Mouse (Mus musculus) liver, postnatal 0 days (tissue): ENCODE results near the gene Tbc1d22a. TPM values are rescaled to one million over a fixed set of nuclear protein-coding genes. Genes with fewer than 3 reads are reported as not detected.

ENCODE experiments used
- ATAC-seq: fragments of 200-750 bp; cut with Nextera tagmentation; 2 replicates; pipeline ENCODE4 v1.8.0; 2017; ENCODE audit warnings: mild to moderate bottlenecking, moderate library complexity
- DNase-seq: peaks from one replicate; pipeline ENCODE4 v3.0.0-alpha.2; 2016
- H3K27ac ChIP-seq: fragments of 300-500 bp; sonication (generic); 2 replicates; pipeline ENCODE4 v1.5.1; 2014; ENCODE audit warnings: antibody characterized with exemption, moderate library complexity, mild to moderate bottlenecking, low read depth
- H3K27me3 ChIP-seq: fragments of 300-500 bp; sonication (generic); 2 replicates; pipeline ENCODE4 v1.6.1; 2014; ENCODE audit warnings: low read length, control low read depth, mixed read lengths; ENCODE audit not compliant: insufficient read depth
- H3K36me3 ChIP-seq: fragments of 300-500 bp; sonication (generic); replicated peaks from 2 replicates; pipeline ENCODE4 v1.6.1; 2014; ENCODE audit warnings: mild to moderate bottlenecking, control low read depth, low read length, moderate library complexity, mixed read lengths; ENCODE audit not compliant: insufficient read depth
- H3K4me1 ChIP-seq: fragments of 300-500 bp; sonication (generic); 2 replicates; pipeline ENCODE4 v1.6.1; 2014; ENCODE audit warnings: antibody characterized with exemption, mild to moderate bottlenecking, control low read depth; ENCODE audit not compliant: insufficient read depth
- H3K4me2 ChIP-seq: fragments of 300-500 bp; sonication (generic); 2 replicates; pipeline ENCODE4 v1.6.1; 2014; ENCODE audit warnings: low read depth, mild to moderate bottlenecking, low read length, moderate library complexity, mixed read lengths
- H3K4me3 ChIP-seq: fragments of 300-500 bp; sonication (generic); 2 replicates; pipeline ENCODE4 v1.5.1; 2014; ENCODE audit warnings: low read depth, low read length
- H3K9ac ChIP-seq: fragments of 300-500 bp; sonication (generic); replicated peaks from 2 replicates; pipeline ENCODE4 v1.6.1; 2014; ENCODE audit warnings: mild to moderate bottlenecking, moderate library complexity
- H3K9me3 ChIP-seq: fragments of 300-500 bp; sonication (generic); 2 replicates; pipeline ENCODE4 v1.6.1; 2016; ENCODE audit warnings: mild to moderate bottlenecking, control low read depth, low read length, mixed read lengths
- CTCF ChIP-seq: sonication (generic); IDR thresholded peaks from 2 replicates; pipeline ENCODE4 v1.5.1; 2016; ENCODE audit warnings: antibody characterized with exemption, low read depth
- EP300 ChIP-seq: IDR thresholded peaks from 2 replicates; pipeline ENCODE4 v1.6.1; 2016; ENCODE audit warnings: antibody characterized with exemption, low read depth, mild to moderate bottlenecking
- WGBS: fragments of 180-500 bp; shearing (Covaris S2); extraction: QIAGEN DNeasy Blood & Tissue Kit; methylation state at CpG from one replicate; pipeline ENCODE4 v1.1.7; 2014; ENCODE audit not compliant: insufficient replicate concordance; 5-methylcytosine and 5-hydroxymethylcytosine counted together
- polyA plus RNA-seq: library from polyadenylated mRNA; unstranded; fragments of >200 nt; fragmentation: Nextera tagmentation; extraction: Ambion mirVana; gene quantifications from 2 replicates; pipeline ENCODE4 v1.2.1, GENCODE M21; 2015

Gene Tbc1d22a
- polyA plus RNA-seq, 1 experiment from 2014 or later = 6.4 TPM

GRCm38 (mm10) chr15:86199482-86199881 is 14.8 kb upstream of the Tbc1d22a start:
- Histone ChIP-seq H3K4me2 (no peak overlapping the region), H3K9ac (no peak overlapping the region), H3K4me1 (peaks cover 32% of the 10 kb centered on the region), H3K27ac (no peak overlapping the region), H3K36me3 (no peaks in the 10 kb centered on the region), H3K27me3 (no peaks in the 10 kb centered on the region), H3K9me3 (no peaks in the 10 kb centered on the region), H3K4me3 (no peak overlapping the region)
- TF ChIP-seq CTCF = no peak
- TF ChIP-seq EP300 = no peak
- WGBS = 77% methylated on average over 4 of the region's 4 CpGs
- DNase-seq (no peak), ATAC-seq (no peak)

- Histone ChIP-seq H3K4me2 (no peak overlapping the region), H3K4me3 (no peak overlapping the region), H3K9ac (no peak overlapping the region), H3K27me3 (no peaks in the 10 kb centered on the region), H3K4me1 (peaks cover 33% of the 10 kb centered on the region), H3K9me3 (no peaks in the 10 kb centered on the region), H3K27ac (no peak overlapping the region), H3K36me3 (no peaks in the 10 kb centered on the region)
- 55% methylated on average over 4 of the region's 4 CpGs for WGBS
- DNase-seq (no peak), ATAC-seq (no peak)
- no peak for TF ChIP-seq EP300
- no peak for TF ChIP-seq CTCF
Observed at GRCm38 (mm10) chr15:86200169-86200568, 14.1 kb upstream of the Tbc1d22a start.

- no peaks in the 10 kb centered on the region for H3K9me3 ChIP-seq
- H3K4me1 ChIP-seq = peaks cover 39% of the 10 kb centered on the region
- no peaks in the 10 kb centered on the region for H3K36me3 ChIP-seq
- no peak overlapping the region for H3K4me3 ChIP-seq
- H3K4me2 ChIP-seq = no peak overlapping the region
- ATAC-seq (peak; percentile 50), DNase-seq (no peak)
- WGBS = 26% methylated on average over 4 of the region's 4 CpGs
- no peak overlapping the region for H3K9ac ChIP-seq
- TF ChIP-seq CTCF (0 out of 2 replicates have a peak, but pooled peaks have one; percentile 12), EP300 (peak; percentile 52; the same call in 1 of the 2 replicates)
- peak overlapping the region; percentile 72; the same call in 1 of the 2 replicates for H3K27ac ChIP-seq
- H3K27me3 ChIP-seq = no peaks in the 10 kb centered on the region
Observed at GRCm38 (mm10) chr15:86201095-86201494, 13.2 kb upstream of the Tbc1d22a start.

GRCm38 (mm10) chr15:86201696-86202330 is 12.4 kb upstream of the Tbc1d22a start:
- Histone ChIP-seq H3K4me2 (no peak overlapping the region), H3K4me3 (no peak overlapping the region), H3K27me3 (no peaks in the 10 kb centered on the region), H3K4me1 (peaks cover 39% of the 10 kb centered on the region), H3K9me3 (no peaks in the 10 kb centered on the region), H3K27ac (peak overlapping the region; percentile 72), H3K9ac (no peak overlapping the region), H3K36me3 (no peaks in the 10 kb centered on the region)
- ATAC-seq (no peak), DNase-seq (no peak)
- WGBS = 71% methylated on average over 9 of the region's 9 CpGs
- TF ChIP-seq CTCF (no peak), EP300 (no peak)

- Histone ChIP-seq H3K4me3 (no peak overlapping the region), H3K9ac (no peak overlapping the region), H3K27ac (peak overlapping the region; percentile 72), H3K9me3 (no peaks in the 10 kb centered on the region), H3K27me3 (no peaks in the 10 kb centered on the region), H3K36me3 (no peaks in the 10 kb centered on the region), H3K4me1 (peaks cover 39% of the 10 kb centered on the region), H3K4me2 (no peak overlapping the region)
- DNase-seq = peak; percentile 58
- 30% methylated on average over 6 of the region's 6 CpGs for WGBS
- no peak for TF ChIP-seq CTCF
- no peak for TF ChIP-seq EP300
- peak; percentile 47 for ATAC-seq
Observed at GRCm38 (mm10) chr15:86202640-86203039, 11.6 kb upstream of the Tbc1d22a start.

- Histone ChIP-seq H3K9ac (no peak overlapping the region), H3K4me1 (peaks cover 39% of the 10 kb centered on the region), H3K9me3 (no peaks in the 10 kb centered on the region), H3K27me3 (no peaks in the 10 kb centered on the region), H3K4me3 (no peak overlapping the region), H3K27ac (peak overlapping the region; percentile 59), H3K4me2 (no peak overlapping the region), H3K36me3 (no peaks in the 10 kb centered on the region)
- 68% methylated on average over 7 of the region's 7 CpGs for WGBS
- TF ChIP-seq EP300 (no peak), CTCF (no peak)
- no peak for DNase-seq
- ATAC-seq = no peak
Observed at GRCm38 (mm10) chr15:86203292-86203793, 10.9 kb upstream of the Tbc1d22a start.
